ENCODE assay signal across 12 mouse cellular contexts in the genomic region with DNA sequence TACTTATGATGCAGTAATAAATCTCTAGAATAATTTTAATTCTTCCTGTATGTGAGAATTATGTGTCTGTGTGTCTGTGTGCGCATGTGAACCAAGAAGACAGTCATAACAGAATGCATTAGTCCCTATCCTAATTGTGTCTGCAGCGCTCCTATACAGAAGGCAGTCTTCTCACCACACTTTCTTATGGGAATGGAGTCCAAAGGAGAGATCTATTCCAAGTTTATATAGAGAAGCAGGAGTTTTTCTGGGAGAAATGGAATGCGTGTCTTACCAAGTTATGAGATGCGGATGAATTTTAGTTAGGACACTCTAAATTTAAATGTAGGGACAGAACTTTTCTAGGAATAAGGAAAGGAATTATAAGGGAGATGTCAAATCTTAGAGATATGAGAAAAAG.
"Had no signal": no experiment of that assay in that cellular context is flagged by ENCODE, and none has a peak within 500 bp of the region (broad histone marks: within the 10 kb centered on the region; RNA-seq: fewer than 3 reads in every experiment).

No protein-coding gene starts in this region.

- DNase-seq: retina, postnatal 1 day; right cerebral cortex, adult 18-20 months; right cerebral cortex, postnatal 14 days; right cerebral cortex, postnatal 25 days; right cerebral cortex, postnatal 4 days; spleen, adult 18-20 months; thymus, adult 18-20 months; thymus, adult 2 months; thymus, postnatal 14 days; thymus, postnatal 25 days; thymus, postnatal 36 days; thymus, postnatal 4 days had no signal
